Mouse (Mus musculus) frontal cortex, adult 2 months (tissue): Measurements from ENCODE around the gene Slamf9. TPM values are rescaled to one million over a fixed set of nuclear protein-coding genes. Genes with fewer than 3 reads are reported as not detected.

ENCODE experiments used
- DNase-seq, 2 experiments: peaks; one replicate each; pipeline ENCODE4 v3.0.0; 2022; ENCODE audit warnings: low spot score in 1 of 2; ENCODE audit errors: extremely low spot score in 1 of 2
- polyA plus RNA-seq: library from polyadenylated mRNA; depleted of rRNA; stranded (reverse); fragments of >200 nt; gene quantifications from 2 replicates; pipeline ENCODE4 v1.2.3, GENCODE M21; 2012; rRNA removed

The Slamf9 gene
- 1.1 and 1.8 TPM in 2 replicates for polyA plus RNA-seq

DNA sequence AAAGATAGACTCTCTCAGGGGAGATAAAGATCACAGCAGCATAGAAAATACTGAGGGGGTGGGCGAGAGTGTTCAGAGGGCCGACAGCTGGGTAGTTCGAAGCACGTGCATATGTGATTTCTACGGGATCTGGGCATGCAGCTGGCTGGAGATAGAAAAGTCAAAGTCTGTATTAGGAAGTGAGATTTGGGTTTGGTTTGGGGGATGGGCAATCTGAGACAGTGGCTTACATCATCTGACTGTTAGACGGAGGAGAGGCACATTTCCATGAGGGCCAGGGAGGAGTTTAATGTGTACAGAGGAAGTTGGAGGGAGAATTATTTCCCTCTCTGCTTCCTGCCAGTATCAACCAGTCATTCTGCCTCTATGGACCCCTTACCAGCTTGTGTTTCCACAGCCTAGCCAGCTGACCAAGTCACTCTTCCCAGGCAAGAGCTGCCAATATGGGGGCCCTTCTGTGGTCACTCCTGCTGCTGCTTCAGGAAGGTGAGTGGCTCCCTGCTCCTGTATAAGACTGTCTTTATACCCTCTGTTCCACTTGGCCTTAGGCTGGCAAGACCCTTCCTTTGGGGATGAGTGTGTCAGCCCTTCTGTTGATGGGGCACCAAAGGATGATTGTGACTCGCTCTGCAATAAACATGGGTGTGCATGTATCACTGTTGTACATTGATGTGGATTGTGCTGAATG is at the start of gene Slamf9:
Gene Slamf9 (plus strand): TSS at position 305 of the 688 bp plus-strand sequence.
- no peak for DNase-seq

DNA sequence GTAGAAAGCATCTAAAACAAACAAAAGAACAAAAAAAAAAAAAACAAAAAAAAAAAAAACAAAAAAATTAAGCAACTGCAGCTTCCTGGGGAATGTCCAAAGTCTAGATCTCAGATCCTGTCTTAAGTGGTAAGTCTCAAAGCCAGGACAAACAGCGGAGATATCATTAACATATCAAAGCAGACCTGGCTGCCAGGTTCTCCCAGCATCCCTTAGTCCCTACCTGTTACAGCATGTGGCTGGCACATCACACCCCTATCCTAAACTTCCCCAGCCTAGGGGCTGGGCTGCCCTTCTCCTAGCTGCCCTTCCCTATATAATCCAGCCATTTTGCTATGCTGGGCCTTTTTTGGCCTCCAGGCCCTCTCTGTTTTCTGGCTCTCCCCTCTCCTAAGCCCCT is 48.7 kb upstream of the Slamf9 start:
- no peak for DNase-seq

DNA sequence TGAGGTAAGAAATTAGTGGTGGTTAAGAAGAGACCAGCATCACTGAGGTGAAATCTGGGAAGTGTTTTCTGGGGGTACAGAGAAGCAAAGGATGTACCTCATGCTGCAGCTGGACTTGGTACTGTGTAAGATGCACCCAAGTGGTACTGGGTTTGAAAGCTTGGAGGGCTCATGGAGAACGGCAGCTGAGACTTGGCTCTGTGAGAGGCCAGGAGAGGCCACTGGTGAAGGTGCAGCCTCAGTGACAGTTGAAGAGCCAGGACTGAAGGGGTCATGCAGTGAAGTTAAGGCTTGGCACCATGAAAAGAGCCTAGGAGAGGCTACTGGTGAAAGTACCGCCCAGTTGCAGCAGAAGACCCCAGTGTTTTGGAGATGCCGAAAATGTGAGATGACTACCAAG is 47.3 kb upstream of the Slamf9 start:
- DNase-seq = no peak

DNA sequence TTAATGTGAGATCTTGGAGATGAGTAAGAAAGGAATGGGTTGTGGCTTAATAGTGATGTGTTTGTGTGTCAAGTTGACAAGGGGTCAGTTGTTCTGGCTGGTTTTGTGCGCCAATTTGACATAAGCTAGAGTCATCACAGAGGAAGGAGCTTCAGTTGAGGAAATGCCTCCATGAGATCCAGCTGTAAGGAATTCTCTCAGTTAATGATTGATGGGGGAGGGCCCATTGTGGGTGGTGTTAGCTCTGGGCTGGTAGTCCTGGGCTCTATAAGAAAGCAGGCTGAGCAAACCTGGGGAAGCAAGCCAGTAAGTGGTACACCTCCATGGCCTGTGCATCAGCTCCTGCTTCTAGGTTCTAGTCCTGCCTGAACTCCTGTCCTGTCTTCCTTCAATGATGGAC is 46.5 kb upstream of the Slamf9 start:
- no peak for DNase-seq

DNA sequence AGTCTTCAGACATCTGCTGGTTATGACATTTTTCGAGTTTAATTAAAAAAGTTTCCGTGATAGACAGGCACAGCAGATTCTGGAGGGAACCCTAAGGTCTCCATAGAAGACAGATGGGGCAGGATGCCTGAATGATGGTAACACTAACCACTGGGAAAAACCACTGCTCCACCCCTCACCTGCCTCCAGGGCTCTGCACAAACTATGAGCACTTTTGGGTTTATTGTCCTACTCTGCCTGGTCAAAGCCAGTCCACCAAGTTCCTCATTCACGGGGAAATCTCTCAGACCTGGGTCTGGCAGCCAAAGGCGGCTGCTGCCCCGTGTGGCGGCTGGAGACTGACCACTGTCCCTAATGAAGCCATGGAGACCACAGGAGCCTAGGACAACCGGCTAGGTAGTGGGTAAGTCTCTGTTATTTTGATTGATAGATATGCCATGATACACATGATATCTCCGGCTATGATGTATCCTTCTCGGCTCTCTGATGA is 44.4 kb upstream of the Slamf9 start:
- DNase-seq = no peak

DNA sequence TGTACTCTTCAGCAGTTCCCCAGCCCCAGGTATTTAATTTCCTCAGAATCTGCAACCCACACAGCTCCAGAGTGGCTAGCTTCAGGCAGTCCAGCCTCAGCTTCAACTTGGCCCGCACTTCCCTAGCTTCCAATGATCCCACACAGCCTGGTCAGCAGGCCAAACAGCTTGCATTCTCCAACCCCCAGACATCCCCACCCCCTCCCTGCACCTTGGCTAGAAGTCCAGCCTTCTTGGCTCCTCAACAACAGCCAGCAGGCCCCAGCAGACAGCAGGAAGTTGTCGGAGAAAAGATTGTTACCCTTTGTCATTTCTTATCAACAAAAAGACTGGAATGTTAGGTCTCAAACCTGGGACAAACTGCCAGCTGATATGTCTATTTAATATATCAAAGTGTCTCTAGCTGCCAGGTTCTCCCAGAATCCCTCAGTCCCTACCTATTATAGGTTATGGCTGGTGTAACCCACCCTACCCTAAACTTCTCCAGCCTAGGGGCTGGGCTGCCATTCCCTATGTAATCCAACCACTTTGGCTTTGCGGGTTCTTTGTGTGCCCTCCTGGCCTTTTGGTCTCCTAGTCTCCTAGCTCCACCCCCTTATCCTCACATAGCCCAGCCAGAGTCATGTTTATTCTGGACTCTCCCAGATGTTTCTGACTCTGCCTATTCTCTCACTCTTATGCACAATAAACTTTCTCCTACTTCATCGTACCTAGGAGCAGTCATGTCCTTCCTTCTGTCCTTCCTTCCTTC is 43.1 kb upstream of the Slamf9 start:
- no peak for DNase-seq

DNA sequence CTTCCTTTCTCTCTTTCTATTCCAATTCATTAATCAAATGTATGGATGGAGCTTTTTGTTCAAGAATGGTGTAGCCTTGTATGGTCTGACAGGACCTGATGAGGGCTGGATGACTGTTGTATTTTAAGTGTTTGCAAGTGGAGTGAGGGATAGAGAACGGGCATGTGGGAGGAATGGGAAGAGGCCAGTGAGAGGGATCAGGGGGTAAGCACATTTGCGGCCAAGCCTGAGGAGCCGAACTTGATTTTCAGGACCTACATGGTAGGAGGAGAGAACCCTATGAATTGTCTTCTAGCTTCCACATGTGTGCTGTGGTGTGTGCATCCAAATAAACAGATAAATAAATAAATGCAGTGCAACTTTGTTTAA is 42.6 kb upstream of the Slamf9 start:
- no peak for DNase-seq

DNA sequence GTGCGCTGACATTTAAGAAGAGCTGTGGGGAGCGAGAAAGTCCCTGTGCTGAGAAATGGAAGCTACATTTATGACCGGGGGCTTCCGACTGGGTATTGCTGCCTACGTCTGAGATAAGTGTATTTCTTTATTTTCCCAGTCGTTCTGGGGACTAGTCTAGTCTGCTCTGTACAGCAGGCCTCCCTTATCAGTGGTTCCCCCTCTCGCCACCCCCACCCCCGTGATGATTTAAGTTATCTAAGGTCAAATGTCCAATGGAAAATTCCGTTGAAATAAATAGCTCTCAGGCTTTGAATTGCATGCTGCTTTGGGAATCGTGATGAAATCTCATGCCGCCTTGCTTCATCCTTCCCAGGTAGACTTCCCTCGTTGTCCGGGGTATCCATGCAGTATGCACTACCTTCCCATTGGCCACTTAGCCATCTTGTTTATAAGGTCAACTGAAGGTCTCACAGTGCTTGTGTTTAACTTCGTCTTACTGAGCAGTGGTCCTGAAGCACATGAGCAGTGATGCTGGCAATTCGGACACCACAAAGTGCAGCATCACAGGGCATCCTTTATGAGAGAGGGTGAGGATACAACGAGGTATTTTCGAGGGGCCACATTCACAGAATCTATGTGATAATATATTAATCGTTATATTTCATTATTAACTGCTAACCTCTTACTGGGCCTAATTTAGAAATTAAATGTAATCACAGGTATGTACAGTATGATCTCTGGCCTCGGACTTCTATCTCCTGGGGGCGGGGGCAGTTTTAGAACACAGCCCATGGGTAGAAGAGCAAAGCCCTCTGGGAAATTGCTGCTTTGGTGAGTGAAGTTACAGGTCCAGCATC is 41.9 kb upstream of the Slamf9 start:
- no peak for DNase-seq

DNA sequence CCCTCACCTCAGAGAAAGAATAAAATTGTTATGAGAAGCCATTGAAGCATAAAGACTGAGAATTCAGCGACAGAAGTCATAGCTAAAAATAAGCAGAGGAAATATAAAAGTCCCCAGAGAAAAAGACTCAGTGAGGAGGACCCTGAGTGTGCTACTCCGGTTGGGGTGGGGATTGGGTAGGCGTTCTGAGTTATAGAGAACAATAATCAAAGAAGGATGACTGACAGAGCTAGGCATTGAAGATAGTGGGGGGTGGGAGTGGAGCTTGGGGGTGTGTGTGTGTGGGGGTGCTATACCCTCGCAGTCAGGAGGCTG is 41.4 kb upstream of the Slamf9 start:
- no peak for DNase-seq

DNA sequence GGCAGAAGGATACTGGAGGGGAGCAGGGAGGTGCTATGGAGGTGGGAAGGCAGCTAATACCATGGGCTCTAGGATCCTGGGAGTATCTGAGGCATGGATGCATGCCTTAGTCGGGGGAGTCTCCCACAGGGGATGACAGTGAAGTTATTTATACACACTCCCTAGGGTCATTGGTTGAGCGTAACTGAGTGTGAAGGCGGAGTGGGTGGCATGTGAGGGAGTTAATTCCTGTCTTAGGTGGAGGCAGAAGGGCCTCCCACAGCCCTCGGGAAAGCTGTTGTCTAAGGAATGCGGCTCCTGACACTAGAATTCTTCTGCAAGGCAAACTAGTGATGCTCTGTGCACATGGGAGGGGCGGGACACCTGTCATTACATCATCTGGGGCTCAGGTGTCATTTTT is 38.4 kb upstream of the Slamf9 start:
- no peak for DNase-seq

DNA sequence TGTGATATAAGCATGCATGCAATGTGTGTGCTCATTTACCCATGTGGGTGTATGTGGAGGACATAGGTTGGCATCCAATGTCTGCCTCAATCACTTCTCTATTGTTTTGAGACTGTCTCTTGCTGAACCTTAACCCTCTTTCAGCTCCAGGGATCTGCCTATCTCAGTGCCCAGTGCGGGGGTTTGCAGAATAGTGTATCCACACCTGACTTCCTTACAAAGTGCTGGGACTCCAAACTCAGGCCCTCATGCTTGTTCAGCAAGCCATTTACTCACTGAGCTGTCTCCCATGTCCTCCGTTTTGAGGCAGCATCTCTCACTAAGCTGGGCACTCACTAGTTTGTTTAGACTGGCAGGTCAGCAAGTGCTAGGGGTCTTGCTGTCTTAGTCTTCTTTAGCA is 36.5 kb upstream of the Slamf9 start:
- no peak for DNase-seq

DNA sequence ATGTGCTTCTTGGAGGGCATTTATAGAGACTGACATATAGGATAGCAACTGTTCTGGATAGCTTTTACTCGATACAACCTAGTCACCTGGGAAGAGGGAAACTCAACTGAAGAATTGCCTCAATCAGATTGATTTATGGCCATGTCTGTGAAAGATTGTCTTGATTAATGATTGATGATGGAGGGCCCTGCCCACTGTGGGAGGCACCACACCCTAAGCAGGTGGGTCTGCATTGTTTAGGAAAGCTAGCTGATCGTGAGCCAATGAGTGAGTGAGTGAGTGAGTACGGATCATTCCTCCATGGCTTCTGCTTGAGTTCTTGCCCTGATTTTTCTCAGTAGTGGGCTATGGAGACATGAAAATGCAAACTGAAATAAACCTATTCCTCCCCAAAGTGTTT is 34.6 kb upstream of the Slamf9 start:
- no peak for DNase-seq

DNA sequence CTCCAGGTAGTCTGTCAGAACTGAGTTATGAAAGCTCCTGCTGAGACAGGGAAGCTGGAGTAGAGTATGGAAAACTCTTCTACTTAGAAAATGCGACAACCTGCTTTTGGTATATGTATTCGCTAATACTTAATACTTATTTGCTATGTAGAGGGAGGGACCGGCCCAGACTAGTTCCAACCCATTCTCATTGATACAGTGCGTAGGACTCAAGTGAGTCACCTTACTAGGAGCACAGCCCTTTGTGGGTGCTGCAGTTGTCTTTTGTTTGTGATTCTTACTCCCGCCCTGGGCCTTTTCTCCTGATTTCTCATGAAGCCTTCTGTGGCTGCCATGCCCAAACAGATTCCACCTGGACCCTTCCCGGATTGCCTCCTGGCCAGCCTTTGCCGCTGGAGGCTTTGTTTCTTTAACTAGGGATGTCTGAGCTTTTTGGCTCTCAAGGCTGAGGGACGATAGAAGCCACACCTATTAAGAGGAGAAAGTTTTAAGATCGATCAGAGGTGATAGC is 33.2 kb upstream of the Slamf9 start:
- no peak for DNase-seq

DNA sequence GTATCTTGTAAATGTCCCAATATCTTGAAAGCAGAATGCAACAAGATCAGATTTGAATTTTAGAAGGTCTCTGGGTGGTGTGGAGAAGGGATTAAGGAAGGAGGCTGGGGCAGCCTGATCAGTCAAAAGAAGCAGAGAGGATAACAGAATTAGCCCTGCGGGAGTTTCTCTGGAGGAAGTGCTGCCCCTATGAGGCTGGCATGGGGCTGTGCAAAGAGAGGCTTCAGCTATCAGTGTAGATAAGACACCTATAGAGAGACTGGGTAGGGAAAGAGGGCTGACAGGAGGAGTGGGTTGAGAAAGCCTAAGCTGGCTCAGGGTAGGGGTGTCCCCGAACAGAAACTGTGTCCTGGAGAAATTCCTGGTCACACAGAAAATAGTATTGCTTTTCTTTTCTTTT is 24.9 kb upstream of the Slamf9 start:
- no peak for DNase-seq

DNA sequence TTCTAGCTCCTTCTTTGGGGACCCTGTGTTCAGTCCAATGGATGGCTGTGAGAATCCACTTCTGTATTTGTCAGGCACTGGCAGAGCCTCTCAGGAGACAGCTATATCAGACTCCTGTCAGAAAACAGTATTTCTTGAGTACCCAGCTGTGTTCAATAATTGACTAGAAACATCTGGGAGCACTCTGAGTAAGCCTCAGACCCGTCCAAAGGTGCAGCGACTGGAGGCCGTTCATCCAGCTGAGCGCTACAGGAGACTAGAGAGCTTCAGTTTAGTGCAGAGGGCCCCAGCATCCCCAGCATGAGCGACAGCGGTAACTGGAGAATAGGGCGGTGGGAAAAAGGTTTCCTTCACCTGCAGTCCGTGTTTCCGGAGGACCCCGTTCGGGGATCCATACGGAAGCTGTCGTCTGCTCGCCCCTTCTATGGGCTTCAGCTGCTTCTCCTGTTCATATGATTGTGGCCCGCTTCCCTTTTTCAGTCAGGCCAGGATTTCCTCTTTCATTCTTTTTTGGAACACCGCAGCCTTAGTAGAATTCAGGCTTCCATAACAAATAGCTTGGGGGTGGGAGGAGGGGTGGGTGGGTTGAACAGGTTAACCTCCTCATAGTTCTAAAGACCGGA is 24.2 kb upstream of the Slamf9 start:
- no peak for DNase-seq

DNA sequence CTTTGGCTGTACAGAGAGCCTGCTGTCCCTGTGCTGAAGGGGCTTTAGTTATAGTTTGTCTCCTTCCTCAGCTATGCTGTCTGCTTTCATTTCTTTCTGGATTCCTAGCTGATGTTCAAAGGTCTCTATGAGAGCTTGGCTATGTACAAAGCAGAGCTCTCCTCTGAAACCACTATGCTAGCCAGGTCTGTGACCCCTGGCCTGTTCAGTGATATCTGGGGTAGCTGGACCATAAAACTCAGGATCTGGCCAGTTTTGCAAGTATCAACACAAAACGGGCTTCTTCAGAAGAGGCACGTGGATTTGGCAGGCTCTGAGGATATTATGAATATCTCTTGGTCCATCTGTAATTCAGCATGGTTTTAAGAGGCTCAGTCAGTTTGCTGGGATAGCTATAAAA is 22.2 kb upstream of the Slamf9 start:
- no peak for DNase-seq

DNA sequence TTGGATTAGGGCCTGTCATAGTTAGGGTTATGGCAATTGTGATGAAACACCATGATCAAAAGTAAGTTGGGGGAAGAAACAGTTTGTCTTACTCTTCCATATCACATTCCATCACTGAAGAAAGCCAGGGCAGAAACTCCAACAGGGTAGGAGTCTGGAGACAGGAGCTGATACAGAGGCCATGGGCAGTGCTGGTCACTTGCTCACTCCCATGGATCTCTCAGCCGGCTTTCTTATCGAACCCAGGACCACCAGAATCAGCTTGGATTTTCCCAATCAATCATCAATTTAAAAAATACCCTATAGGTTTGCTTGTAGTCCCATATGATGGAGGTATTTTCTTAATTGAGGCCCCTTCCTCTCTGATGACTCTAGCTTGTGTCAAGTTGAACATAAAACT is 21.3 kb upstream of the Slamf9 start:
- DNase-seq = no peak

DNA sequence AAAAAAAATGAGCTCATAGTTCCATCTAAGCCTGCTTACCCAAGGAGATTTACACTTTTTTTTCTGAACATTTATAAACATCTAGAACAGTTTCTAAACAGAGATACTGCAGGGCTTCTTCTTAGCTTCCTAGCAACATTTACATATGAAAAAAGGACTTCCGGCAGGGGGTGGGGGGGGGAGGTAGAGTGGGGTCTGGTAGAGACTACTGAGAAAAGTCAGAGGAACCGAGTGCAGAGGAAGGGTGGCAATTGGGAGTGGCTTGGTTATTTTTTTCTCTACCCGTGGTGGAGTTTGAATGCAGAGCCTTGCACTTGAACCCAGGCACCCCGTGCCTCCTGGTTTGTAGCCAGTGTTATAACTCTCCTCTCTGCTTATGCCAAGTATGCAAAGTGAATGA is 19.7 kb upstream of the Slamf9 start:
- no peak for DNase-seq

DNA sequence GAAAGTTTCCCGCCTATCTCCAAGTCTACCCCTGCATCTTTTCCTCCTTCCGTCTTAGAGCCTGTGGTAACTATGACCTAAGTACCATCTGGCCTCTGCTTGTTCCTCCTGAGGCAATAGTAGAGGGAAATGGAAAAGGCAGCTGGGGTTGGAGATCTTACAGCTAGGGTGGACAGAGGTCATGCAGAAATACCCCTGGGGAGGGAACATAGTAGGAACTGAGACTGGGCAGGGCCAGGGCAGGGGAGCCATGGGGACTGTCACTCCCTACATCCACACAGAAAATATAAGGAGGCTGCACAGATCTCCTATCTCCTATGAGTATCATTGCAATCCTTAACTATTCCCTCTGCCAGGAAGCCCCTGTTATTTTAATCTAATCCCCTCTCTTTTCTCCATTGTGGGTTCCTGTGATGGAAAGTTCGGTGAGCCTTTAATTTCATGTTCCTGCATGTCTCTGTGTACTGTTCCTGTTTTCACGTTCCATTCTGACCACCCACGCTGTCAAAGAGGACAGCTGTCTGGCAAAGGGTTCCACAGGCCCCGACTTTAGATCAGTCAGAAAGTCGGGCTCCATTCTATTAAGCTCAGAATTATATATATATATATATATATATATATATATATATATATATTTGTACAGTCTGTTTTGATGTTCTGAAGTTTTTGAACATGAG is 19.0 kb upstream of the Slamf9 start:
- no peak for DNase-seq

DNA sequence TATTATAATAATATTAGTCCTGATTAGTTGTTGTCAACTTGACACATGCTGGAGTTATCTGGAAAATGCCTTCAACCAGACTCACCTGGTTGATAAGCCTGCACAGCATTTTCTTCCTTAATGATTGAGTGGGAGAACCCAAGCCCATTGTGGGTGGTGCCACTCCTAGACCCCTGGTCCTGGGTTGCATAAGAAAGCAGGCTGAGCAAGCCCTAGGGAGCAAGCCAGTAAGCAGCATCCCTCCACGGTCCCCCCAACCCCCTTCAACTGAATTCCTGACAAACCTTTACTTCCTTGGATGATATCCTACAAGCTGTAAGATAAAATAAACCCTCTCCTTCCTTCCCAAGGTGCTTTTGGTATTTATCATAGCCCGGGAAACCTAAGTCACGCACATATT is 18.0 kb upstream of the Slamf9 start:
- no peak for DNase-seq
